Mouse (Mus musculus) olfactory bulb, adult 2 months (tissue): ENCODE results near the gene Hist1h2bh. TPM values are rescaled to one million over a fixed set of nuclear protein-coding genes. Genes with fewer than 3 reads are reported as not detected.

Experiments
- H3K27ac ChIP-seq: fragments of 200-500 bp; 2 replicates; pipeline ENCODE4 v1.5.1; 2012; ENCODE audit warnings: low read depth, low read length; ENCODE audit not compliant: insufficient read depth
- H3K4me1 ChIP-seq: fragments of 200-500 bp; 2 replicates; pipeline ENCODE4 v1.6.1; 2012; ENCODE audit warnings: low read length; ENCODE audit not compliant: control insufficient read depth, insufficient read depth
- H3K4me3 ChIP-seq: fragments of 200-500 bp; 2 replicates; pipeline ENCODE4 v1.5.1; 2012; ENCODE audit warnings: mild to moderate bottlenecking, low read depth, low read length, moderate library complexity; ENCODE audit not compliant: insufficient read depth
- CTCF ChIP-seq: fragments of 200-500 bp; IDR thresholded peaks from 2 replicates; pipeline ENCODE4 v1.5.1; 2012; ENCODE audit warnings: low read depth, mild to moderate bottlenecking, low read length, moderate library complexity; ENCODE audit not compliant: insufficient read depth
- POLR2A ChIP-seq: fragments of 200-500 bp; IDR thresholded peaks from 2 replicates; pipeline ENCODE4 v1.6.1; 2012; ENCODE audit warnings: mild to moderate bottlenecking, low read depth, low read length, moderate library complexity; ENCODE audit not compliant: insufficient read depth
- WGBS: fragments of 180-500 bp; shearing (Covaris S2); methylation state at CpG from one replicate; pipeline ENCODE4 v1.1.7; 2018; 5-methylcytosine and 5-hydroxymethylcytosine counted together
- polyA plus RNA-seq: library from polyadenylated mRNA; stranded (reverse); fragments of >200 nt; gene quantifications from 2 replicates; pipeline ENCODE4 v1.2.4, GENCODE M21; 2012; ENCODE audit warnings: low replicate concordance; ENCODE audit not compliant: missing spikeins, insufficient read depth, insufficient read length

Hist1h2bh gene
- polyA plus RNA-seq, 1 experiment, result not detected

DNA sequence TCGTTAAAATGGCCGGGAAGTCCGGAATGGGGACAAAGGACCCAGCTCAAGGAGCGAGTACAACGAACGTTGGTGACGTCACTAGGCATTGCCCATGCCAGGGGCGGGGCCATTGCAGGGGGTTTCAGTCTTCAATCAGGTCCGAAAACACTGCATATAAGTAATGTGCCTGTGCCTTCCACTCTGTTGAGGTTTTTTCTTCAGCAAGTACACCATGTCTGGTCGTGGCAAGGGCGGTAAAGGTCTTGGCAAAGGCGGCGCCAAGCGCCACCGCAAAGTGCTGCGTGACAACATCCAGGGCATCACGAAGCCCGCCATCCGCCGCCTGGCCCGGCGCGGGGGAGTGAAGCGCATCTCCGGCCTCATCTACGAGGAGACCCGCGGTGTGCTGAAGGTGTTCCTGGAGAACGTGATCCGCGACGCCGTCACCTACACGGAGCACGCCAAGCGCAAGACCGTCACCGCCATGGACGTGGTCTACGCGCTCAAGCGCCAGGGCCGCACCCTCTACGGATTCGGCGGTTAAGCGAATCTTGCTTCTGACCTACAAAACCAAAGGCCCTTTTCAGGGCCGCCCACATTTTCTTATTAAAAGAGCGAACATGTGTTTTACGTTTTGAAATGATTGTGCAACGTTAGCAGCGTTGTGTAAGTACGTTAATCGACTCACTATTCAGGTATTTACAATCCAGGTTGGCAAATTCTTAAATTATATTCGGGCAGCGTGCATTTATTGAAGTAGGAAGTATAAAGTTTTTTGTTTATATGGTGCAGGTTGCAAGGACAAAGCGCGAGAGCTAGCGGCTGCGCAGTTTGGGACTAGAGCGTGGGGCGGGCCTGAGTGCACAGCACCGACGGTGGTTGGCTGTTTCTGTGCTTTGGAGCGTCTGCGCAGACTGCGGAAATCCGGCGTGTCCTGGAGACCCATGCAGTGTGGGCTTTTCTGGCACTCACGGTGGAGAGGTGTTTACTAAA, 12.0 kb downstream of the Hist1h2bh start, which contains the start of gene Hist1h4h:
Gene Hist1h4h, plus strand, starts transcription at position 150 of the 975 bp plus-strand sequence.
- no peak for TF ChIP-seq CTCF
- peak; percentile 92 for TF ChIP-seq POLR2A
- peak within 1 kb of the TSS; percentile 57 for H3K4me3 ChIP-seq
- peak within 1 kb of the TSS; percentile 95 for H3K27ac ChIP-seq
- H3K4me1 ChIP-seq, result peaks cover 12% of the 10 kb centered on the region
- WGBS, result under 1% methylated on average over 58 of the region's 70 CpGs

GRCm38 (mm10) chr13:23530181-23530900, 12.9 kb downstream of the Hist1h2bh start:
- H3K4me1 ChIP-seq, result peaks cover 9% of the 10 kb centered on the region; the same call in 1 of the 2 replicates
- peak overlapping the region; percentile 57 for H3K4me3 ChIP-seq
- peak overlapping the region; percentile 95 for H3K27ac ChIP-seq
- under 1% methylated on average over 20 of the region's 20 CpGs for WGBS
- TF ChIP-seq POLR2A (no peak), CTCF (no peak)

DNA sequence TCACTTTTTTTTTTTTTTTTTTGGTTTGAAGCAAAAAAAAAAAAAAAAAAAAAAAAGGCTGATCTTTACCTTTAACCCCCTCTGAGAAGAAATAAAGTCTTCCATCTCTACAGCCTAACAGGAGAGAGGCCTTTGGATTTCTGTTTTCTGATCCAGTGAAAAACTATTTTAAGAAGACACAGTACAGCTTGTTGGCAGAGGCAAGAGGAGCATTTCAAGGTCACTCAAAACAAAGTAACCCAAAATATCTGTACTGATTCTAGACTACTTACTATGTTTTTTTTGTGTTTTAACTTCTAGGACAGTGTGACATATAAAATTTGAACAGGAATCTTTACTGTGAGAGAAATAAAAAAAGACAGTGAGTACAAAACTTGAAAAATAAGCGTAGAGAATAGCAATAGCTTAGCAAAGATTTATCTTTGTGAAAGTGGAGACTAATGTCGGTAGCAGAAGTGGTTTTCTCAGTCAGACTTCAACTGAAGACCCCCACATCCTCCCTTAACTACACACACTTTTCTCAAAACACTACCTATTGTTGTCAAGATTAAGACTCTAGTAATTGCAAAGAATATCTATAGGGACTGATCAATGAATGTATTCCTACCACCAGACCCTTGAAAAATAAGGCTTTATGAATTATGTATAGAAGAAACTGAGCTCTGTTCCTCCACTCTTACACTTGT, 13.6 kb downstream of the Hist1h2bh start:
- Histone ChIP-seq H3K4me1 (peaks cover 7% of the 10 kb centered on the region; the same call in 1 of the 2 replicates), H3K27ac (no peak overlapping the region), H3K4me3 (no peak overlapping the region)
- TF ChIP-seq CTCF (no peak), POLR2A (no peak)
- 27% methylated on average over 2 of the region's 2 CpGs for WGBS

GRCm38 (mm10) chr13:23529005-23529404, 14.2 kb downstream of the Hist1h2bh start:
- Histone ChIP-seq H3K4me1 (peaks cover 6% of the 10 kb centered on the region; the same call in 1 of the 2 replicates), H3K4me3 (no peak overlapping the region), H3K27ac (no peak overlapping the region)
- TF ChIP-seq CTCF (no peak), POLR2A (no peak)
- 81% methylated on average over 5 of the region's 5 CpGs for WGBS

DNA sequence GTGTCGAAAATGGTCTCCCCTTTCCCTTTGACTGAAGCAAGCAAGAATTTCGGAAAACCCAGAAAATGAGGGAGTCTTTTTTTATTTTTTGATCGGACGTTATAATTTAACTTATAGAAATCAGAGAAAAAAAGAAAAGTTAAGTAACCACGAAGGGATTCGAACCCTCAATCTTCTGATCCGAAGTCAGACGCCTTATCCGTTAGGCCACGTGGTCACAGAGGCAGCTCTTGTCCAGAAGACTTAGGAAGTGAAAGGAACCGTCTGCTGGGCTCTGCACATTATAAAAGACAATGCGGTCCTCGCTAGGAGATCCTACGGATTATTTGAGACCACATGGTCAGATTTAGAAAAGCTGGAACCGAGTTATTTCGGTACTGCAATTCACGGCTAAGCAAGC, 16.9 kb downstream of the Hist1h2bh start:
- H3K4me1 ChIP-seq, result no peaks in the 10 kb centered on the region
- H3K4me3 ChIP-seq, result no peak overlapping the region
- H3K27ac ChIP-seq, result no peak overlapping the region
- 1% methylated on average over 17 of the region's 17 CpGs for WGBS
- TF ChIP-seq POLR2A (no peak), CTCF (no peak)

- no peak for TF ChIP-seq CTCF
- no peak for TF ChIP-seq POLR2A
- WGBS, result 8% methylated on average over 10 of the region's 10 CpGs
- Histone ChIP-seq H3K4me1 (no peaks in the 10 kb centered on the region), H3K27ac (no peak overlapping the region), H3K4me3 (no peak overlapping the region)
Observed at GRCm38 (mm10) chr13:23525901-23526300, 17.3 kb downstream of the Hist1h2bh start.

- WGBS, result 14% methylated on average over 5 of the region's 5 CpGs
- Histone ChIP-seq H3K27ac (no peak overlapping the region), H3K4me3 (no peak overlapping the region), H3K4me1 (no peaks in the 10 kb centered on the region)
- TF ChIP-seq POLR2A, result no peak
- peak; percentile 61 for TF ChIP-seq CTCF
Observed at GRCm38 (mm10) chr13:23524654-23525053, 18.5 kb downstream of the Hist1h2bh start.

DNA sequence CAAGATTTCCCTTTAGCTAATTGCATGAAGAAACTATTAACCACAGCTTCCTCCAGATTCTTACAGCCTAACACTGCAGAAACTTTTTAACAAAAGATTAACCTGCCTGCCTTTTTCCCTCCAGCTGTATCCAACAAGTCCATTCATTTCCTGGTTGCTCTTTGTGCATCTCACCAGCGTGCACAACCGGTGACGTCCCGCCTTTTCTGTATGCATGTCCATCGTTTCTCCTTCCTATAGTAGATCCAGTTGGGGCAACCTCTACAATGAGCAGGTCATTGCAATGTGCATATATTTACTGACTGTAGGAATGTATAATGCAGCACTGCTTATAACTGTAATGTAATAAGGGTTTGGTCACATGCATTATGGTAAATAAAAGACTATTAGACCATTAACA, 19.2 kb downstream of the Hist1h2bh start:
- H3K4me3 ChIP-seq, result no peak overlapping the region
- no peak overlapping the region for H3K27ac ChIP-seq
- H3K4me1 ChIP-seq, result no peaks in the 10 kb centered on the region
- TF ChIP-seq CTCF, result no peak
- TF ChIP-seq POLR2A, result no peak
- 40% methylated on average over 5 of the region's 5 CpGs for WGBS

DNA sequence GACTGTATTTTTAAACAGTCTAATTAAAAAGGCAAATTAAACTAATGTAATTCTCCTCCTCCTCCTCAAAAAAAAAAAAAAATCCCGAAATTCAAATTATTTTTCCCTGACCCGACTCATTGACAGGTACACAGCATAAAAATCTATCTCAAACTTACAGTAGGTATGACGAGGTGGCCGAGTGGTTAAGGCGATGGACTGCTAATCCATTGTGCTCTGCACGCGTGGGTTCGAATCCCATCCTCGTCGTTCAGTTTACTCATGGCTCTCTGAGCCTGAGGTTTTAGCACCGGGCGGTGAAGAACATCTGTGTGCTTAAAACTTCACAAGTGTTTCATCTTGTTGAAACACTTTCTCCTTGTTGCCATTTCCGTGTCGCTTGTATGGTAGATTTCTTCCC, 21.5 kb downstream of the Hist1h2bh start:
- WGBS, result 5% methylated on average over 14 of the region's 14 CpGs
- Histone ChIP-seq H3K4me3 (no peak overlapping the region), H3K4me1 (no peaks in the 10 kb centered on the region), H3K27ac (no peak overlapping the region)
- TF ChIP-seq CTCF (no peak), POLR2A (no peak)
